Mouse (Mus musculus) megakaryocyte, embryonic 14.5 days (primary cell): Measurements from ENCODE around the gene Lnx1.

Experiments used
- FLI1 ChIP-seq: IDR thresholded peaks from 2 replicates; pipeline ENCODE4 v1.6.1; 2012; ENCODE audit warnings: low read length, inconsistent platforms, mixed read lengths
- GATA1 ChIP-seq: IDR thresholded peaks from 3 replicates; pipeline ENCODE4 v1.6.1; 2012; ENCODE audit warnings: mixed read lengths, low read length, inconsistent platforms, borderline replicate concordance

DNA sequence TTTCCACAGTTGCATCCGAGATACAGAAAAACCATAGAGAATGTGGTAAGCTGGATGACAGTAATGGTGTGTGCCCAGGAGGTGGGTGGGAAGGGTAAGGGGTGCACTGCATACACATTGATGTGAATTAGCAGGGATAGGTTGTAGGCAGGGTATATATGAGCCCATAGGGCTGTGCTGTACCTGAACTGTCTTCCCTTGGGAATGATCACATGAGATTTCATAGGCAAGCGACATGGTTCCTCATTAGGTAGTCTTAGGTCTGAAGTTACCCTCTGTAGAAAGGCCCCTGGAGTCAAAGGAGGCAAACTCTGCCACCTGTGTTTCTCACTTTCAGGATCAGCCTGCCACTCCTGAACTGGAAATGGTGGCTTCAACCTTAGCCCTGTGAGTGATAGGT is 9.3 kb upstream of the Lnx1 start:
- no peak for TF ChIP-seq GATA1
- no peak for TF ChIP-seq FLI1
